Mouse (Mus musculus) mouse trophoblast stem cell (cell line): ENCODE results near the gene Cyb561d1.

ENCODE experiments used
- in situ Hi-C, 2 experiments: fragments of 300-500 bp; cut with MseI, MboI; formaldehyde crosslinking; loops; 2 replicates in 1 of 2; 3 replicates in 1 of 2; pipeline ENCODE4 v1.15.1; 2025

Cyb561d1 gene

GRCm38 (mm10) chr3:108203621-108204325 lies 2.8 kb upstream of the Cyb561d1 start:
- in situ Hi-C loops = no loop called here

- in situ Hi-C loops = no loop called here
These were observed 2.2 kb upstream of the Cyb561d1 start for GRCm38 (mm10) chr3:108203212-108203611.

GRCm38 (mm10) chr3:108202506-108202905 lies 1.5 kb upstream of the Cyb561d1 start:
- in situ Hi-C loops = no loop called here

- in situ Hi-C loops = no loop called here
These were observed 1.8 kb downstream of the Cyb561d1 start for GRCm38 (mm10) chr3:108199231-108199630.

GRCm38 (mm10) chr3:108197066-108197497 lies 3.9 kb downstream of the Cyb561d1 start:
- in situ Hi-C loops = no loop called here

GRCm38 (mm10) chr3:108195941-108196590 lies 4.9 kb downstream of the Cyb561d1 start:
- in situ Hi-C loops = no loop called here

- in situ Hi-C loops = no loop called here
These were observed 5.7 kb downstream of the Cyb561d1 start for GRCm38 (mm10) chr3:108195287-108195686.

- in situ Hi-C loops = no loop called here
These were observed 7.3 kb downstream of the Cyb561d1 start for GRCm38 (mm10) chr3:108193686-108194085.

- in situ Hi-C loops = no loop called here
These were observed 11.1 kb downstream of the Cyb561d1 start for GRCm38 (mm10) chr3:108189897-108190296.

- in situ Hi-C loops = no loop called here
These were observed 12.1 kb downstream of the Cyb561d1 start for GRCm38 (mm10) chr3:108188716-108189490.

- in situ Hi-C loops = no loop called here
These were observed 13.8 kb downstream of the Cyb561d1 start for GRCm38 (mm10) chr3:108187111-108187795.

GRCm38 (mm10) chr3:108186098-108187047 lies 14.6 kb downstream of the Cyb561d1 start, which contains the start of gene Amigo1:
Amigo1 (plus strand) TSS chr3:108186335.
- in situ Hi-C loops = no loop called here

- in situ Hi-C loops = no loop called here
These were observed 15.4 kb downstream of the Cyb561d1 start for GRCm38 (mm10) chr3:108185460-108186097.

- in situ Hi-C loops = no loop called here
These were observed 16.3 kb downstream of the Cyb561d1 start for GRCm38 (mm10) chr3:108184742-108185141.

GRCm38 (mm10) chr3:108180514-108180913 lies 20.5 kb downstream of the Cyb561d1 start:
- in situ Hi-C loops = no loop called here

GRCm38 (mm10) chr3:108178756-108179715 lies 22.0 kb downstream of the Cyb561d1 start:
- in situ Hi-C loops = no loop called here

- in situ Hi-C loops = no loop called here
These were observed 26.1 kb downstream of the Cyb561d1 start for GRCm38 (mm10) chr3:108174672-108175531.

- in situ Hi-C loops = loop anchor here (10.0 kb wide), 1 partner anchor 66 kb away; no protein-coding TSS in a partner anchor
These were observed 31.8 kb downstream of the Cyb561d1 start for GRCm38 (mm10) chr3:108169199-108169598.
